Comparison of ENCODE assay signal across 24 mouse cellular contexts in the genomic region with DNA sequence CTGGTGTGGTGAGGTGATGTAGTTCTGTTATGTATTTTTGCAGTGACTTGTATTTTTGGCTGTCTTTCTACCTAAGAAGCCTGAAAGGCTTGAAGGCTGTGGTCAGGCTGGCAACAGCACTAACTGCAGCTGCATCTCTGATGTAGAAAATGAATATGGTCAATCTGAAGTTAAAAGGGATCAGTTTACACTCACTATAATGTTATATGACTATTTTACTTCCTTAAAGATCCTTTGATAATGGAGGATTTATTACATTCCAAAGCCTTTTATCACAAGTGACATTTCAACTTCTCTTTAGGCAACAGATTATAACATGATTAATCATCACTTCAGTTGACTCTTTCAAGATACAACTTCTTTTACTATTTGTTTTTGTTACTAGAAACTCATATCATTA.
DNase-seq lines count a peak whose midpoint lies in the region; ATAC-seq and TF ChIP-seq lines count a peak whose summit lies in the region.
"Had no signal": no experiment of that assay in that cellular context is flagged by ENCODE, and none has a peak within 500 bp of the region (broad histone marks: within the 10 kb centered on the region; RNA-seq: fewer than 3 reads in every experiment).

No protein-coding gene starts in this region.

- TF ChIP-seq CTCF in hindbrain, postnatal 0 days (IDR thresholded peaks at IDR 0.05; ENCODE audit: low read depth), result no peak

- 0 out of 2 replicates have a peak overlapping the region, but pooled peaks have one; percentile 44 for H3K27ac ChIP-seq in hindbrain, embryonic 12.5 days
- H3K27ac ChIP-seq in hindbrain, postnatal 0 days, result no peak overlapping the region
- H3K27ac ChIP-seq: forebrain, embryonic 12.5 days; midbrain, embryonic 15.5 days; neural tube, embryonic 12.5 days had no signal

- no peak for ATAC-seq in hindbrain, embryonic 12.5 days (ENCODE audit: low FRiP score)
- no peak for ATAC-seq in hindbrain, postnatal 0 days
- ATAC-seq in common myeloid progenitor, adult 5-6 weeks (replicated peaks; ENCODE audit: low read depth, poor library complexity, severe bottlenecking), result 0 out of 2 replicates have a peak, but pooled peaks have one; percentile 20
- peak; percentile 39 to 42; a peak in 2 of 4 replicates for ATAC-seq in hematopoietic stem cell, adult 5-6 weeks (replicated peaks in 1 of 2; ENCODE audit: insufficient read depth in 1 of 2, low FRiP score in 2 of 2, low TSS enrichment in 1 of 2, low read depth in 1 of 2, poor library complexity in 2 of 2, severe bottlenecking in 2 of 2)
- ATAC-seq: activated CD4-positive, CD25-positive, alpha-beta regulatory T cell, adult 4 months; midbrain, embryonic 15.5 days had no signal

- H3K4me2 ChIP-seq in hindbrain, embryonic 12.5 days (replicated peaks), result no peak overlapping the region
- no peak overlapping the region for H3K4me2 ChIP-seq in hindbrain, postnatal 0 days (ENCODE audit: low read depth, low read length)
- H3K4me2 ChIP-seq: forebrain, embryonic 12.5 days; heart, embryonic 11.5 days; midbrain, embryonic 15.5 days; neural tube, embryonic 12.5 days had no signal

- no peak overlapping the region for H3K4me3 ChIP-seq in hindbrain, embryonic 12.5 days
- H3K4me3 ChIP-seq in hindbrain, postnatal 0 days (ENCODE audit: low read length), result no peak overlapping the region
- H3K4me3 ChIP-seq: forebrain, embryonic 12.5 days; hindbrain, embryonic 10.5 days; midbrain, embryonic 15.5 days; neural tube, embryonic 12.5 days had no signal

- DNase-seq in hindbrain, postnatal 0 days (ENCODE audit: low spot score), result no peak
- peak; percentile 76 for DNase-seq in 3T3-L1 (ENCODE audit: low read depth, low spot score)
- no peak for DNase-seq in frontal cortex, postnatal 10 days (ENCODE audit: low spot score in 2 of 2)
- no peak for DNase-seq in frontal cortex, postnatal 25 days (ENCODE audit: low spot score in 2 of 2)
- DNase-seq: adrenal gland, adult 8-10 months; B cell, adult 2 months; cerebellum, adult 2 months; cerebellum, postnatal 25 days; kidney, adult 8-10 months; kidney, postnatal 36 days; left cerebral cortex, postnatal 4 days; lung, postnatal 10 days; right cerebral cortex, postnatal 14 days had no signal

- no peaks in the 10 kb centered on the region for H3K9me3 ChIP-seq in hindbrain, embryonic 12.5 days (replicated peaks)
- no peaks in the 10 kb centered on the region for H3K9me3 ChIP-seq in hindbrain, postnatal 0 days (ENCODE audit: low read length)
- H3K9me3 ChIP-seq: forebrain, embryonic 12.5 days; G1E; hindbrain, embryonic 10.5 days; midbrain, embryonic 15.5 days; neural tube, embryonic 12.5 days had no signal

- no peak overlapping the region for H3K9ac ChIP-seq in hindbrain, embryonic 12.5 days
- H3K9ac ChIP-seq in hindbrain, postnatal 0 days (replicated peaks; ENCODE audit: low read length), result no peak overlapping the region
- H3K9ac ChIP-seq: forebrain, embryonic 12.5 days; midbrain, embryonic 15.5 days; neural tube, embryonic 12.5 days had no signal

- H3K36me3 ChIP-seq in hindbrain, embryonic 12.5 days, result 0 out of 2 replicates have a peak, but pooled peaks cover 2% of the 10 kb centered on the region
- no peaks in the 10 kb centered on the region for H3K36me3 ChIP-seq in hindbrain, postnatal 0 days (ENCODE audit: insufficient read depth, low read length)
- H3K36me3 ChIP-seq: G1E; midbrain, embryonic 15.5 days; neural tube, embryonic 12.5 days had no signal

- no peaks in the 10 kb centered on the region for H3K27me3 ChIP-seq in hindbrain, embryonic 12.5 days
- H3K27me3 ChIP-seq in hindbrain, postnatal 0 days (ENCODE audit: insufficient read depth, low read length), result no peaks in the 10 kb centered on the region
- H3K27me3 ChIP-seq: CH12.LX; forebrain, embryonic 12.5 days; midbrain, embryonic 15.5 days; neural tube, embryonic 12.5 days had no signal

- H3K4me1 ChIP-seq in hindbrain, embryonic 12.5 days, result peaks cover 20% of the 10 kb centered on the region
- peaks cover 3% of the 10 kb centered on the region; the same call in 1 of the 2 replicates for H3K4me1 ChIP-seq in hindbrain, postnatal 0 days (ENCODE audit: insufficient read depth, low read length)

Comparison
In these comparisons a context has a peak if more than half of its experiments do, and no peak if none do; other contexts are left out.
1. ATAC-seq: peak in common myeloid progenitor, adult 5-6 weeks (single experiment) and hematopoietic stem cell, adult 5-6 weeks (2 of 2); none in hindbrain, embryonic 12.5 days (single experiment) and hindbrain, postnatal 0 days (single experiment).